Mouse (Mus musculus) right cerebral cortex, adult 18-20 months (tissue): Measurements from ENCODE around the gene Ndst4.
A peak's percentile ranks its signal among the peaks of the same experiment; 100 is the strongest.

ENCODE experiments used
- DNase-seq: peaks from one replicate; pipeline ENCODE4 v3.0.0; 2022; ENCODE audit warnings: mixed read lengths

Gene Ndst4

DNA sequence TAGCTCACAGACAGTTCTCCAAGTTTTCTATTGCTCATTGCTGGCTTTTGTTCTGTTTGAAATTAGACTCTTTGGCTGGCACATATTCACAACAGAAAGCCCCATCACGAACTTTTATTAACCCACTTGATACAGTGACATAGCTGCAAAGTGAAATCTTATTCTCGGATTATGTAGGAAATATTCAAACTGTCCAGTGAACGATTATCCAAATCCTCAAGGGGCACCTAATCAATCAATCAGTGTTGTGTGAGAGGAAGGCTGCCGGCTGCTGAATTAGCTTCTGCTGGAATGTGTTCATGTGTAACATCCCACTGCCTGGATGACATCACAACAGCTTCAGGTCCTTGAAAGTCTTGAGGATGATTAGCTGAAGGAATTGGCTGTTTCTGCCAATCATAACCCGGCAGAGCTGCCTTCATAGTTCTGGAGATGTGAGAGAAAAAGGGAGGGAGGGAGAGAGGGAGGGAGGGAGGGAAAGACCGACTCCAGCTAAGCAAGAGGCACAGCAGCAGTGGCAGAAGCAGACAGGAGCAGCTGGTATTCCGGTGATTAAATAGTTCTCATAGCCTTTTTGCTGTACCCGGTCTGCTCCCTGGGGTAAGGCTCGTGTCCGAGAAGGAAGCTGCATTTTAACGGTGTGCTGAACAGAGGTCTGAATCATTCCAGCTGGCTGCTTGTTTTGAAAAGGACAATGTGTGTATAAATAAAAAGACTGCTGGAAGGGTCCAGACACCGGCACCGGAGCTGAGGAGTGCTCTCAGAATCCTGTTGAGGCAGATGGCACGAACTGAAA, at the start of gene Ndst4:
Gene Ndst4, plus strand, starts transcription at position 476 of the 796 bp plus-strand sequence.
- peak; percentile 12 for DNase-seq

DNA sequence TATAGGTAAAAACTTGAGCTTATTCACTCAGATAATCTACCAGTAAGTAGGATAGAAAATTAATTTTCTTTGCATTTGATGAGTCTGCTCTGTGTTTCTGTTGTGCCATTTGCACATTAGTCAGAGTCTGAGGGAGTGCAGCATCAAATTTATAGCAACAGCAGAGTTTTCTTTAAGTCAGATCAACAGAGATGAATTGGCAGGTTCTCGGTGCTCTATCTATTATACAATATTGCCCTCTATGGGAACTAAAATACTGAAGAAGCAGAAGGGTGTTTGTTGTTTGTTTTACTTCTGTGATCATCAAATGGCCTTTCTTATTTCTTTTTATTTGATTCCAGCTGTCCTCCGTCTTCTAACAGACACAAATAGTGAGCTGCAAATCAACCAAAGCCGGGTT, 6.4 kb upstream of the Ndst4 start:
- DNase-seq: no peak

DNA sequence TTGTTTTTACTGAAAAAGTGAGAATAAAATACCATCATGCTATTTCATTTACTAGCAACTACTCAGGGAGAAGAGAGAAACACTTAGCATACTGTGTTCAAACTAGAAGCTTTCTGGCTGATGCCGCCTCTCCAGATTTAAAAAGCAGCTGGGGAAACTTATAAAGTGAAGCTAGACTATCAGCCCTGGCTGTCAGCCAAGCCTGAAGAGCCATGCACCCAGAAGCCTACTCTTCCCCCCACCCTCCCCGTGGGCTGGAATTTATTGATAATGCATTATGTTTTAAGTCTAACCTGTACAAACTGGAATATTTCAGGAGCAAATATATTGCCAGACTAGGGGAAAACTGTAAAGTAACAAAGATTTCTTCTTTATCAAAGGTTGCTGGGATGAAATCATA, 2.6 kb downstream of the Ndst4 start:
- peak; percentile 5 for DNase-seq

DNA sequence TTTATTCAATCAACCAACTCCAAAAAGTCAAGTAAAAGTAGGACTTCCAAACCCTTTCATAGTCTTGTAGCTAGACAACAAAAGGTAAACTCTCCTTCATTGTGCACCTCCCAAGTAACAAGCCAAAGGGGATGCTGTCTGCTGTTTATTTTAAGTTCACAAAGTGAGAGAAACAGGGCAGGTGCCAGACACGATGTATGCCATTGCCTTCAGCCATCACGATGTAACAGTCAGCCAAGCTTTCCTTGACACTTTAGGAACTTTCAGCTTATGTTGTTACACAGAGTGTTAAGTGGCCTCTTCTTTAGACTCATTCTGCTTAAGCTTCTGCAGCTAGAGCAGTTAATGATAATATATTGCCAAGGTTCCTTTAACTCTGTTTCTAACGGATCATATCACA, 3.1 kb downstream of the Ndst4 start:
- DNase-seq: no peak

DNA sequence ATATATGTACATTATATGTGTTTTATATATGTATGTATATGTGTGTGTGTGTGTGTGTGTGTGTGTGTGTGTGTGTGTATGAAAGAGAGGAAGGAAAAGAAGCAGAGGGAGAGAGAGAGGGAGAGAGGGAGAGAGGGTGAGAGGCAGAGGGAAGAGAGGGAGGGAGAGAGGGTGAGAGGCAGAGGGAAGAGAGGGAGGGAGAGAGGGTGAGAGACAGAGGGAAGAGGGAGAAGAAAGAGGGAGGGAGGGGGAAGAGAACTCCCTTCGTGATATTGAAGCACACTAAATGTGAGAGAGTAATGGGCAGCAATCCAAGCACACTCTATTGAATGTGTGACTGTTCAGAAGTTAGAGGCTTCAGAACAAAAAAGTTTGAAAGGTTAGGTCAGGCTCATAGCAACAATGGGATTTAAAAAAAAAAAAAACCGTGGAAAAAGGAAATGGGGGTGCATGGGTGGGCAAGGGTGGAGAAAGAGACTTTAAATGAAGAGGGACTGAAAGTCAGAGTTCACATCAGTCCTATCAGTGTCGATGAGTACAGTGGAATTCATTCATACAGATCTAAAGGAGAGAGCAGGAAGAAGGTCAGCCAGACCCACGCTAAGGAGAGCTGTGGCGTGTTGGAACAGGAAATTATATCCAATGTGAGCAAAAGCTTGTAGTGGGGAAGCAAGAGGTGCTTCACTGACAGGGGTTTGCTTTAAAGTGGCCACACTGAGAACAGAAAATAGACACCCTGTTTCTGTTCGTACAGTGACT, 63.2 kb downstream of the Ndst4 start:
- no peak for DNase-seq

DNA sequence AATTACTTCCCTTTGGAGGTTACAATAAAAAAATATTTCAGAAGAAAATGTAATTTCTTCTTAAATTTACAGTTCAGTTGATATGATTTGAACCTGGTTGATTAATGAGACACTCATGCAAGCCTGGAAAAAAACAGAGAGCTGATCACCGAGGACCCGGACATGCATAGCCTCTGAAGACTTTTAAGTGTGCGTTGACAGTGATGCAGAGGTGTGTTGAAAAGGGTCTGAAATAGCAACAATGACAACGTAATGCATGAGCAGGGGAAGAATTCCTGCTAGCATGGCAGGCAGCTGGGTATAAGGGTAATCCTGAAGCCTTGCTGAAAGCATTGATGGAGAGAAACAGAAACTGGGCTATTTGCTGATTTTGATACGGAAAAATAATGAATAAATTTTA, 106.2 kb downstream of the Ndst4 start:
- no peak for DNase-seq

DNA sequence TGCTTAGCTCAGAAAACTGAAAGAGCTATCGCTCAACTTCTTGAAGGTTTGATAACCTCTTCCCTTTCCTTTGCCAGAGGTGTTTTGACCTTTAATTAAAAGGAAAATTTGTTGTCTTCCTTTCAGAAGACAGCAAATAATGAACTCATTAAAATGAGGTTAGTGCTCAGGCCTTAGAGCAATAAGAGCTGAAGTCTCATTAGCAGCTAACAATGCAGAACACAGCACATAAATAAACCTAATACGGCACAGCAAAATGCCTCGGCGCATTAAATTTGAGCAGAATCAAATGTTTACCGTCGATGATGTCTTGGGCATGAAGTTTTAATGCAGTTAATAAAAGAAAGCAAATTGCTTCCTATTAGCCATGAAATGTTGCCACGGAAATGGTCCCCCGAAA, 129.5 kb downstream of the Ndst4 start:
- DNase-seq: no peak

DNA sequence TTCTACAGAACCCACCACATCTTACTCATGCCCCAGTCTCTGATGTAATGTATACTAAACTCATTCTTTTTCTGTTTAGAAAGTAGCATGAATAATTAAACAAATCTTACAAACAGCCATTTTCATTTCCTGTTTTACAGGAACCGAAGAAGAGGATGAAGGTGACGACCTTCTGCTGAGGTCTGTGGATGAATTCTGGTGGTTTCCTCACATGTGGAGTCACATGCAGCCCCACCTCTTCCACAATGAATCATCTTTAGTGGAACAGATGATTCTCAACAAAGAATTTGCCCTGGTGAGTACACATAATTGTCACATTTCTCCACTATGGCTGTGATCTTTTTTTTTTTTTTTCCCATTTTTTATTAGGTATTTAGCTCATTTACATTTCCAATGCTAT, 166.7 kb downstream of the Ndst4 start:
- DNase-seq: no peak

DNA sequence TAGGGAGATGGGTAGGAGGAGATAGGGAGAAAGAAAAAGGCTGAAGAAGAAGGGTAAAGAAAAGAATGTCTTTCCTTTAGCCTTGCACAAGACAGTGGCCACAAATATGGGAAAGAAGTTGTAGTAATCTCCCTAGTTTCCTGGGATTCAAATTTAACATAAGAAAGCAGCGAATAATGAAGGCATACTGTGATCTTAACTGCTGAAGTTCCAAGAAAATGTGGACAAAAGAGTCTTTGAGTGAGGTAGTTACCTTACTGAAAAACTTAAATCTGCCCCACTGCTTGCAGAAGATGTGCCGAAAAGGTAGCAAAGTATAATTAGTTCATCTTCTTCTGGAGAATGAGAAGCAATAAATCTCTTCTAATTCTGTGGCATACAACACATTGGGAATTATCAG, 228.4 kb downstream of the Ndst4 start:
- no peak for DNase-seq

DNA sequence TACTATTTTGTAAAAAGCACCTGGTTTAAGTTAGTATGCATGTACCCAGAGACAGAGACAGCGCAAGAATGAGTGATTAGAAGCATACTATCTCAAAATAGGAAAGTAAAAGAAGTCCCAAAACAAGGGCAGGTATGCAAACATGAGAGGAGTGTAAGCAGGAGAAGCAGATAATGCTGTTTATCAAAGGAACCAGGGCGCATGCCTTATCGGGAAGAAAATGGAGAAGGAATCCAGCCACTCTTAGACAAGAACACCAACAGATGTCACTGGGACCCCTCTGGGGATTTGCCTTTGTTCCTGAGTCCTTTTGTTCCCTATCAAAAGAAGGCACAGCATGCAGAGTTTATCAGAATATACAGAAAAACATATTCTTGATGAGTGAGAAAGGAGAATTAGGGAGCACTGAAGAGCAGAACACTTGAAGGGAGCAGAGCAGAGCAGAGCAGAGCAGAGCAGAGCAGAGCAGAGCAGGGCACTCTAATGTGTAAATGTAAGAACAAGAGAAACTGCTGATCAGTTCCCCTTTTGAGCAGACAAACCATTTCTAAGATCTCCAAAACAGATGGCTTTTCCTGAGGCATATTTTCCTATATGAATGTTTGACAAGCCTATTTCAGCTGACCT, 251.2 kb downstream of the Ndst4 start:
- DNase-seq: no peak

DNA sequence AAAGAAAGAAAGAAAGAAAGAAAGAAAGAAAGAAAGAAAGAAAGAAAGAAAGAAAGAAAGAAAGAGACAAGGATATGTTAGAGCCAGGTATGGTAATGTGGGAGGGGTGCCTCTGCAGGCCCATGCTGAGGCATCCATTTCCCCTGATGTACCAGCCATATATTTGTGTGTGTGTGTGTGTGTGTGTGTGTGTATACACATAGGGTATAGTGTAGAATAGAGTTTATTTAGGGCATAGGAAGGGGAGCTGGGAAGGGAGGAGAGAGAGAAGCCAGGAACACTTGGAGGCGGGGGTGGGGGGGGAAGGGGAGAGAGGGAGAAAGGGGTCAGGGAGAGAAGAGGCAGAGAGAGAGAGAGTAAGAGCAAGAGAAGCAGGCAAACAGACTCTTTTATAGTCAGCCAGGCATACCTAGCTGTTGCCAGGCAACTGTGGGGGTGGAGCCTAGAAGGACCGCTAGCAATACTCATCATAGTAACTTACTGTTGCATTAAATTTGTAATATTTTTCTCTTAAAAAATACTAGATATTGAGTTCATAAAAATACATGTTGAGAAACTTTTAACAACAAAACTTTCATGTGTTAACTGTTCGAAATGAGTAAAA, 256.3 kb downstream of the Ndst4 start:
- no peak for DNase-seq

DNA sequence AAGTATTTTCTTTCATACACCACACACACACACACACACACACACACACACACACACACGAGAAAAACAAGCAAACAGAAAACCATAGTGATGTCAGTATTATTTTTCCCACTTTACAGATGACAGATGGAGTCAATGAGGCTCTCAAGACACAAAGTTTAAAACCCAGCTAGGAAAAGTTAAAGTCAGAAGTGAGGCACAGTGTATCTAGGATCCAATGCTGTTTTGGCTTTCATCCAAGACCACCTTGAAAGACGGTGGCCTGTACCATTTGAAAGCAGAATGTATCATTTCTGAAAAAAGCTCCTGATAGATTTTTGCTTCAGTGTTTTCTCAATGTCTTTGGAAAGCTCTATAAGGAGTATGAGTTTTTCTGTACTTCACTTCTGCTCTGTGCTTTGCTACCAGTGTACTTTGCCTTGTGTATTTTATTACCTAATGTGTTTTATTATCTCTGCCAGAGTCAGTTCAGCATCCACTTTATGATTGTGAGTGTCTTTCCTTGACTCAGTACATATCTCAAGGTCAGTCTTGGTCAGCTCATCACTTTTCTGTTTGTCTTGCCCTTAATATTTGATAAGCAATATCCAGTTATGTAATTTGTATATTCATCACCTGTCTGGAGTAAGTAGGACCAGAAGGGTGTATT, 257.1 kb downstream of the Ndst4 start:
- DNase-seq: no peak

DNA sequence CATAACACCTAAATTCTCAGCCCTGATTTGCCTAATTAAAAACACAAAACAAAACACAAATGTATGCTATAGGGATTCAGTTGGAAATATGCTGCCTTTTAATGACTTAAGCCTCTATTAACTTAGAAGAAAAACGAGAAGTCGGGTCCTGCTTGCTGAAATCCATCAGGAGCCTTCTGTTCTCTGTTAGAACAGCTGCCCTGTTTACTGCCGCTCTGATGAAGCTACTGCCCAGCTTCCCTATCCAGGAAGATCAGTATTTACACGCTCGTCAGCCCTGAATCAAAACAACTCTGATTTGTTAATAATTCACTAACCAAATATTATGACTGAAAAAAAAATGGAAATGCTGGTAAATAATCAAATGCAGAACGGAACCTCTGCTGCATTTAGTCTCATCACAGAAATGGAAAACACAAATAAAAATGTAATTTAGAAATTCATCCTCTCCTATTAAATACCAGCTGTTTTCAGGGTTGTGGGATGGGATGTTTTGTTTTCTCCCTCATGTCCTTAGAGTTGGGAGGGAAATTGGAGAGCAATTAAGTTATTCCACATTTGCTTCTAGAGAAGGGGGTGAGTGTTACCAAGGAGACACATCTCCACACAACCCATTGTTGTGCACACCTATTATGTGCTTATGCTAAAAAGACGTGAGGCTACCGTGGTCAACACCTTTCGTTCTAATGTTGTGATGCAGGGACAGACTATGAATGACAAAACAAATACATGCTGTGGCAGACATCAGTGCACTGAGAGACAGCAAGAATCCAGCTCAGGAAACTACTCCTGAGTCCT, 270.3 kb downstream of the Ndst4 start:
- DNase-seq: no peak

DNA sequence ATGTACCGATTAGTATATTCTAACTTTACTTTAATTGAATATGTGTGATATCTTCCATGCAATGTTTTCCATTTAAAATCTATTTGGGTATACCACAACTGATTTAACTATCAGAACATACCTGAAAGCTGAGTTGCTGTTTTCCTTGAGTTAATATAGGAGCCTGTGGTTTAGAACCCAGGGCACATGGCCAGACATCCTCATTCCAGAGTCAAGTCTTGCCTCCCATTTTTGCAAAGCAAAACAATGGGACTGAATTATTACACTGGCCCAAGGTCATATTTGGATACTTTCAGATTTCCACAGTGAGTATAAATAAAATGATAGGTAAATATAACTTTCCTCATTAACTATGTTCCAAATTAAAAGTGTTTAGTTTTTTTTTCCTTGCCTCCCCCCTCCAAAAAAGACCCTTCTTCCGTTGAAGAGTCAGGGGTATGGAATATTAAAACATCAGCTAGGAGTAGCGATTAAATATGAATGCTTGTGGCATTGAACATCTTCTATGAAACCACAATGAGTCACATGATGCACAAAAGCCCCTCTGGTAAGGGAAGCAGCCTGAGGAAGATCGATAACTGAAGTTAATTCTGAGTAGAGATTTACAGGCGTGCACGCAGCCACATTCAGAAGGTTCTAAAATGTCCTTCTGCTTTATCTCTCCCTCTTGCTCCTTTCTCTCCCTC, 271.5 kb downstream of the Ndst4 start:
- DNase-seq: no peak

DNA sequence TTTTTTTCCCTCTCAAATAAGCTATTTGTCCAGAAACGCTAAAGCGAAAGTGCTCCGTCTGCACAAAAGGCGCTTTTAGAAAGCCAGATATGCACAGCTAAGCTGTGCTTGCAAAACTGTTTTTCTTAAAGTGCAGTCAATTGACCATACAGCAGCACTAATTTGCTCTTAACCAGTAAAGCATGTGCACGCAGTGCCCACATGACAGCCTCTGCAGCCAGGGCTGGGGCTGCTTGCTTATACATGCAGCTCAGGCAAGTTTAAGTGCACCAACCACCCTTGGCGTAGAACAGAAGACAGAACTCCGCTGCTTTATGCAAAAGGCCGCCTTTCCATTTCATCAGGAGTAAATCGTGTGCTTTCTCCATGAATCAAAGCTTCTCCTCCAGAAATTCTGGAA, 275.0 kb downstream of the Ndst4 start:
- DNase-seq: peak; percentile 5

DNA sequence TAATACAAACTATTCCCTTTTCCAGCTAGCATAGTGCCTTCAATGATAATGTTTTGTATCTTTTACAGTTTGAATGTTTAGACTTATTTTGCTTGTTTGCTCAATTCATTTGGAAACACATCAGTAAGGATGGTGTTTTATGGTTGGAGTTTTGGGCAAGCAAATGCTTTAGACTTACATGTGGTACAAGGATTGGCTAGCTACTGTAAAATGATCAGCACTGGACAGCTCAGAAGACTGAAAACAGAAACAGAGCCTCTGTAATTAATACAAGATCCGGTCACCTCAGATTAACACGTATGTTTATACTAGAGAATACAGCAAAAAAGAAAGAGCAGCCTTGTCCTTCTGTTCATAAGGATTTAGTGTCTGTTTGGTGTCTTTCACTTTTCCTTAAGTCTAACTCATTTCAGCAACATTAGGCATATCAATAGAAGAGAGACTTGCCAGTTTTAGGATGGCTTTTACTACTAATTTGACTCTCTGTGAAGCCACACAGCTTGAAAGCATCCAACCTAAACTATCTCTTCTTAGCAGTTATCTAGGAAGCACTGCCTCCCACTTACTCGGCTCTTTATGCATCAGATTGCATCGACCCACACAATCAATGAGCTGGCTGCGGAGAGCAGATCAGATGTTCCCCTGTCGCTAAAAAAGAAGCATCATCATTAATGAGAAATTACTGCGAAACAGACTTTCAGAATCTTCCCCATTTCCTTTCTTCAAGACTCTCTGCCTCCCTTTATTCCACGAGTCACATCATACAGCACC, 279.8 kb downstream of the Ndst4 start:
- peak; percentile 17 for DNase-seq

DNA sequence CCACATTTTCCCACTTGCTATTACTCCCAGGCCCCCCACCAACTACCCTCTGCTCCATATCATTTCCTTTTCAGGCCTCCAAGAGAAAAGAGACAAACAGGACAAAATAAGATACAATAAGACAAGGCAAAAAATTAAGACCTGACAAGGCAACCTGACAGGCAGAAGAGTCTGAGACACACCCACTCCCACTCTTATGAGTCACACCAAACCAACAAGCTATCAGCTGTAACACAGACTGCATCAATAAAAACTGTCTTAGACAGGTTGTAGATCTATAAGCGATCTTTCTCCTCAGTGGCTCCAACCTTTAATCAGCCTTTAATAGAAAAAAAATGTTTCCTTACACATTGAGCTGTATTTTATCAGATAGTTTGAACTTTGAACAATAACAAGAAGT, 280.7 kb downstream of the Ndst4 start:
- no peak for DNase-seq

DNA sequence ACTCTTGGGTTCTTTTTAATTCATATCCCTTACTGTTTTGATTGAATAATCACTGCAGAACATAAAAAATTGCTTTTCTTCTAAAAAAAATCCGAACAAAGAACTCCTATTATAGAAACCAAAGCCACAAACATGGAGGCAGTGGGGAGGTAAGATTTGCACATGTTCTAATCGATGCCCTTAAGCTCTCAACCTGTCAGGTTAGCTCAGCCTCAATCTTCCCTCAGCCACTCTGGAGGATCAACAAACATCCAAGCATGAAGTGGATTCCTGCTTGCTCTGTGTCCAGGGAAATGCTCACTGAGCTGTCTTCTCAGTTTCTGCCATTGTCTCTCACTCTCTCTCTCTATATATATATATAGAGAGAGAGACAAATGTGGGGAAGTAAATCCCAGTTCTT, 283.7 kb downstream of the Ndst4 start:
- no peak for DNase-seq

DNA sequence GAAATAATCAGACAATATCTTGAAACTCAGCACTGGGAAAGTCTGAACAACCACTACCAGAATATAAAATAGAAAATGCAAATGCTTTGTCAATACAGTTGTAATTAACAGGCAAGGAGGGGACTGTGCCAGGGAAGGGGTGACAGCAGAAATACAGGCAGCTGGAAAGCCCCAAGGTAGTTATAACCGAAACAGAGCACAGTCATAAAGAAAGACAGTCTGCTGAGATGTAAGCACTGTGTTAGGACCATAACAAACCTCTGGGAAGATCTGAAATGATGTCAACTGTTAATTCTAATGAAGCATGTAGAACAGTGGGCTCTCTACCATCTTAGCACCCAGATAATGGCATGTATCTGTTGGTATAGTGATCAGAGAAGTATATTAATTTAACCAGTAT, 287.1 kb downstream of the Ndst4 start:
- no peak for DNase-seq

DNA sequence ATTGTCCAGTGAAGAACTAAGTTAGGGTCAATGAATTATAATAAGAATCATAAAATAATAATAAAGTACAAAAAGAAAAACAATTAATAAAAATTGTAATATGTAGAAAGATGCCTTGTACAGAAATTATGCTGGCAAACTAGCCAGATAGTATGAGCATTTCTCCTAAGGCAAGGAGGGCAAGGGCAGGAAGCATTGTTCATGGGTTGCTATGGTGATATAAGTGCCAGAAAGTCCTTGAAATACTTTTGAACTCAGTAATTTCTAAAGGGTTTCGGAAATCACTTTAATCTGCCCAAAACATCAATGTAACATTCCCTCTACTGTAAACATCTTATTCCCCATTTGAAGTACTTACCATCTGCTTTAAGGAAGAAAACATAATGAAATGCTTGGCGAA, 319.1 kb downstream of the Ndst4 start:
- no peak for DNase-seq

DNA sequence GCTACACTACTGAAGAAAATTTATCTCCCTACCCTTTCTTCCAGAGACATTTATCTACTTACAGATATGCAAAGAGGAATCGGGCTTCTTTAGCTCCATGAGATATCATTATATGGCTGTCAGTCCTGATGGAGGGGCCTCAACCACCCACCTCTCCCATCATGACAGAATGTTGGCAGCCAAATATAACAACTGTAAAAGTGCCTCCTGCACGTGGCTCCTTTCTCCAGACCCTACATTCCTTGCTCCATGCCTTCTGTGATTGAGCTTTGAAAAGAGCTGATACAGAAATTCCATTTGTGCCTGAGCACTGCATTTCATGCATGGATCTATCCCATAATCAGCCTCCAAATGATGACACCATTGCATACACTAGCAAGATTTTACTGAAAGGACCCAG, 331.1 kb downstream of the Ndst4 start:
- no peak for DNase-seq
